Mouse (Mus musculus) testis, adult 2 months (tissue): ENCODE results near the gene Sympk.

Experiments used
- CTCF ChIP-seq: fragments of 200-500 bp; IDR thresholded peaks from 2 replicates; pipeline ENCODE4 v1.5.1; 2012; ENCODE audit warnings: low read depth, mild to moderate bottlenecking, inconsistent platforms, low read length, moderate library complexity; ENCODE audit not compliant: control insufficient read depth, insufficient read depth, insufficient replicate concordance
- POLR2A ChIP-seq: fragments of 200-500 bp; IDR thresholded peaks from 2 replicates; pipeline ENCODE4 v1.6.1; 2012; ENCODE audit warnings: low read depth, mild to moderate bottlenecking, inconsistent platforms, low read length, moderate library complexity; ENCODE audit not compliant: control insufficient read depth

DNA sequence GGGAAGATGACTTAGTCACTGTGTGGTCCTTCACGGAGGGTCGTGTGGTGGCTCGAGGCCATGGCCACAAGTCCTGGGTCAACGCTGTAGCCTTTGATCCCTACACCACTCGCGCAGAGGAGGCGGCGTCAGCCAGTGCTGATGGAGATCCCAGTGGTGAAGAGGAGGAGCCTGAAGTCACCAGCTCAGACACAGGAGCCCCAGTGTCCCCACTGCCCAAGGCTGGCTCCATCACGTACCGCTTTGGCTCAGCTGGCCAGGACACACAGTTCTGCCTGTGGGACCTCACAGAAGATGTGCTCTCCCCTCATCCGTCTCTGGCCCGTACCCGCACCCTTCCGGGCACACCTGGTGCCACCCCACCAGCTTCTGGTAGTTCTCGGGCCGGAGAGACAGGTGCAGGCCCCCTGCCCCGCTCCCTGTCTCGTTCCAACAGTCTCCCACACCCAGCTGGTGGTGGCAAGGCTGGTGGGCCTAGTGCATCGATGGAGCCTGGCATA is 56.3 kb downstream of the Sympk start:
- TF ChIP-seq POLR2A = no peak
- no peak for TF ChIP-seq CTCF
